Mouse (Mus musculus) heart, adult 8-10 months (tissue): ENCODE data around the gene Cd2bp2. TPM values are rescaled to one million over a fixed set of nuclear protein-coding genes. Genes with fewer than 3 reads are reported as not detected.

Experiments
- DNase-seq: peaks from one replicate; pipeline ENCODE4 v3.0.0; 2022; ENCODE audit warnings: low spot score
- total RNA-seq, 4 experiments: library from RNA; stranded (reverse); gene quantifications; 2 replicates each; pipeline ENCODE4 v1.2.4; 2022

Gene Cd2bp2
- total RNA-seq, 4 experiments from 2014 or later = 36.2 to 45.1 (median 40.6) TPM

GRCm38 (mm10) chr7:127142214-127142613 lies 53.6 kb downstream of the Cd2bp2 start:
- no peak for DNase-seq

Other genes with a start within 250 kb of the Cd2bp2 start
- gene Asphd1, start 246.5 kb downstream of the Cd2bp2 start, total RNA-seq = under 1 TPM in 1 of 4 experiments, not detected in 3; 0.19 TPM
- gene Sez6l2, start 245.5 kb downstream of the Cd2bp2 start, total RNA-seq = 1 to 10 TPM; 2.6 to 7.2 (median 6.4) TPM
- 10 to 100 TPM; 45.9 to 53.7 (median 50.7) TPM for gene Cdipt, start 220.1 kb downstream of the Cd2bp2 start, total RNA-seq
- under 1 TPM in 3 of 4 experiments, not detected in 1; 0.37 to 0.60 (median 0.43) TPM for gene Cdiptos, start 220.0 kb downstream of the Cd2bp2 start, total RNA-seq
- gene Mvp, start 181.4 kb downstream of the Cd2bp2 start, total RNA-seq = 10 to 100 TPM; 59.3 to 81.8 (median 73.5) TPM
- gene Pagr1b, start 179.6 kb downstream of the Cd2bp2 start, total RNA-seq = not detected
- gene Pagr1a, start 178.7 kb downstream of the Cd2bp2 start, total RNA-seq = 10 to 100 TPM in 2 of 4 experiments, 1 to 10 TPM in 2; 8.3 to 22.2 (median 10.5) TPM
- gene Gm42742, start 175.0 kb downstream of the Cd2bp2 start, total RNA-seq = 10 to 100 TPM; 28.1 to 33.3 (median 31.4) TPM
- 1 to 10 TPM in 1 of 4 experiments, under 1 TPM in 1, not detected in 2; 0.87 to 1.1 TPM for gene Prrt2, start 174.8 kb downstream of the Cd2bp2 start, total RNA-seq
- gene Maz, start 169.0 kb downstream of the Cd2bp2 start, total RNA-seq = 10 to 100 TPM; 48.5 to 55.9 (median 54.8) TPM
- 1 to 10 TPM in 3 of 4 experiments, not detected in 1; 1.2 to 2.2 (median 1.6) TPM for gene Kif22, start 153.6 kb downstream of the Cd2bp2 start, total RNA-seq
- not detected for gene Zg16, start 108.7 kb downstream of the Cd2bp2 start, total RNA-seq
- 1 to 10 TPM; 1.2 to 2.9 (median 1.3) TPM for gene AI467606, start 104.7 kb downstream of the Cd2bp2 start, total RNA-seq
- gene Qprt, start 73.8 kb downstream of the Cd2bp2 start, total RNA-seq = not detected
- gene Spn, start 58.2 kb downstream of the Cd2bp2 start, total RNA-seq = under 1 TPM; 0.38 to 0.57 (median 0.46) TPM
- gene Tbc1d10b, start 12.4 kb upstream of the Cd2bp2 start, total RNA-seq = 10 to 100 TPM; 17.4 to 24.4 (median 23.0) TPM
- gene Mylpf, start 12.8 kb upstream of the Cd2bp2 start, total RNA-seq = 10 to 100 TPM in 1 of 4 experiments, 1 to 10 TPM in 3; 6.2 to 14.1 (median 8.2) TPM
- gene Zfp553, start 37.0 kb upstream of the Cd2bp2 start, total RNA-seq = 1 to 10 TPM; 5.2 to 6.4 (median 5.8) TPM
- 1 to 10 TPM; 2.1 to 3.9 (median 2.6) TPM for gene Sept1, start 37.1 kb upstream of the Cd2bp2 start, total RNA-seq
- 10 to 100 TPM; 15.3 to 21.7 (median 17.1) TPM for gene Zfp771, start 48.2 kb upstream of the Cd2bp2 start, total RNA-seq
- gene Dctpp1, start 64.7 kb upstream of the Cd2bp2 start, total RNA-seq = 10 to 100 TPM; 40.5 to 45.6 (median 40.9) TPM
- 10 to 100 TPM; 24.2 to 31.6 (median 31.0) TPM for gene Sephs2, start 78.0 kb upstream of the Cd2bp2 start, total RNA-seq
- 1 to 10 TPM; 1.1 to 2.0 (median 1.6) TPM for gene Itgal, start 100.2 kb upstream of the Cd2bp2 start, total RNA-seq
- gene Zfp768, start 149.5 kb upstream of the Cd2bp2 start, total RNA-seq = 10 to 100 TPM; 37.1 to 43.4 (median 41.5) TPM
- gene Zfp747, start 180.0 kb upstream of the Cd2bp2 start, total RNA-seq = 1 to 10 TPM; 3.2 to 4.3 (median 3.7) TPM
- gene 9130019O22Rik, start 191.1 kb upstream of the Cd2bp2 start, total RNA-seq = 1 to 10 TPM; 1.8 to 2.5 (median 2.0) TPM
- 1 to 10 TPM; 2.9 to 5.1 (median 3.9) TPM for gene E430018J23Rik, start 197.6 kb upstream of the Cd2bp2 start, total RNA-seq
- gene Zfp764, start 210.8 kb upstream of the Cd2bp2 start, total RNA-seq = 1 to 10 TPM; 2.3 to 4.4 (median 3.2) TPM
- 1 to 10 TPM; 4.2 to 4.8 (median 4.3) TPM for gene Zfp688, start 226.0 kb upstream of the Cd2bp2 start, total RNA-seq